Mouse (Mus musculus) C3H10T1/2 (cell line): ENCODE measurements around the gene Sec14l3. TPM values are rescaled to one million over a fixed set of nuclear protein-coding genes. Genes with fewer than 3 reads are reported as not detected.

Experiments
- polyA plus RNA-seq, 2 experiments: library from polyadenylated mRNA; unstranded; fragments of >200 nt; fragmentation: generic; extraction: Trizol; gene quantifications; one replicate each; pipeline ENCODE4 v1.2.1; 2012; ENCODE audit warnings: missing spikeins in 2 of 2

Gene Sec14l3
- polyA plus RNA-seq = not detected

GRCm38 (mm10) chr11:4064627-4065122 is at the start of gene Sec14l3:
Gene Sec14l3, plus strand, starts transcription at chr11:4064841.

DNA sequence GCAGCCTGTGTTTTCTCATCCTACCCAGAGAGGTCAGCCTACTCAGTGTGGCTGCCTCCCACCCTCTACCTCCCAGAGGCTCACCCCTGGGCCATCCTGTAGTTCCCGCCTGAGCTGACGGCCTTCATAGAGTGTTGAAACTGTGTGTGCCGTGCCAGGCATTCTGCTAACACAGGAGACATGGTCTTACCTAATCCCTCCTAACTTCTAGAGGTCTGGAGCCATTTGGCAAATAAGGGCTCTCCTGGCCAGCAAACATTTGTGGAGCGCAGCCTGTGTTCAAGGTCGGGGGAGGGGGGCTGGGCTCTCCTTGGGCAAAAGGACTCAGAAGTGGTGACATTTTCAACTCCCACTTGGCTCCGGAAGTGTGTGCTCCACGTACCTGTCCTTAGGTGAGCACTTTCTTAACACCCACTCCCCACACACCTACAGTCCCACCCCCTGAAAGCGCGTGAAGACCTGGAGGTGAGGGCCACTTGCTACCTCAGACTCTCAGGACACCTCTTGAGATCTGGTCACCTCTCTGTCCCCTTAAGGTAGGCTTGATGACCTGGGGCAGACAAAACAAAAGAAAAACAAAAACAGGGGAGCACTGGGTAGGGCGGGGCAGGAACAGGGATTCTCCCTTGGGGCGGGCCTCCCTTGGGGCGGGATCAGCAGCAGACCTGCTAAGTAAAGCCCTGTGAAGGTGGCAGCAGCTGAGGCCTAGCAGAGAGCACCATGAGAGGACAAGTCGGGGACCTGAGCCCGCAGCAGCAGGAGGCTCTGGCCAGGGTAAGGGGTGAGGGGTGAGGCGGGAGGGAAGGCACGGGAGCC is 33.3 kb upstream of the Sec14l3 start, which contains the start of gene Sec14l4:
Gene Sec14l4 (plus strand): TSS at position 337 of the 816 bp plus-strand sequence.

GRCm38 (mm10) chr11:4095171-4096053 is 30.8 kb downstream of the Sec14l3 start, which contains the start of gene Mtfp1:
Gene Mtfp1, minus strand, starts transcription at chr11:4095445.

DNA sequence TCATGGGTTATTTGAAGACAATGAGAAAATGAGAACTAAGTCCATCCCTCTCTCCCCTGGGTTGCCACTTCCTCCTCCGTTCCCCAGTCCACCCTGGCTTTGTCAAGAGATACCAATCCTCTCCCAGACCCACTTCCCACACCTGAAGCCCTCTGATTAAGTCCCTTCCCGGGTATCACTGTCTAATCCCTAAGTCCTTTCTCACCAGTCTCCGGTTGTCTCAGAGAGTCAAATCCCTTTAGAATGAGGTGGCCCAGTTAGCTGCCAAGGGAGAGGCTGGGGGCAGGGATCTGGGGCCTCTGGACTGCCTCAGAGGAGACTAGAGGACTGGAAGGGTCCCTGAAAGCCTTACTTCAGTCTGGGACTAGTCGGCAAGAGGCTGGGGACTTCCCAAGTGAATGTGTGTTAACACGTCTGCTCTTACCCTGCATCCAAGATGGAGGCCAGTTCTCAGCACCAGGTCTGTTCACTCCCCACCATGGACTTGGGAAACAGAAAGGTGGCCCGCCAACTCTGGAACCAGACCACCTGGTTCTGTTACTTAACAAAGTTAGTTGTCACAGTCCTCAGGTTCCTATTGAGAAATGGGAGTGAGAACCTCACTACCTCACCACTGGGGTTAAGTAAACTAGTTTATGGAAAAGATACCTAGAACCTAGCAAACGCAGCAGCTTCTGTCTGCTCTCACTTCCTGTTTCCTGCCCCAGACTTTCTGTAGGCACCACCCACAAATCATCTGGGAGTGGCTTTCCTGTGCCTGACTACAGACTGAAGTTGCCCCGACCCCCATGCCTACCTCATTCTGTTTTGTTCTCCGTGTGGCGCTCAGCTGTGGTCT is 58.3 kb downstream of the Sec14l3 start, which contains the start of gene Sec14l2:
Gene Sec14l2 (minus strand): TSS at position 674 of the 838 bp plus-strand sequence.

Other genes with a start within 250 kb of the Sec14l3 start
- gene Osbp2, start 200.9 kb upstream of the Sec14l3 start, polyA plus RNA-seq = under 1 TPM; 0.09 to 0.41 TPM
- under 1 TPM; 0.04 to 0.05 TPM for gene 4921536K21Rik, start 169.7 kb upstream of the Sec14l3 start, polyA plus RNA-seq
- 1 to 10 TPM in 1 of 2 experiments, under 1 TPM in 1; 0.91 to 3.1 TPM for gene Dusp18, start 169.6 kb upstream of the Sec14l3 start, polyA plus RNA-seq
- gene Slc35e4, start 150.2 kb upstream of the Sec14l3 start, polyA plus RNA-seq = 10 to 100 TPM; 28.4 to 53.4 TPM
- gene Tcn2, start 132.7 kb upstream of the Sec14l3 start, polyA plus RNA-seq = 1 to 10 TPM in 1 of 2 experiments, under 1 TPM in 1; 0.98 to 9.1 TPM
- 10 to 100 TPM; 53.4 to 95.8 TPM for gene Pes1, start 100.9 kb upstream of the Sec14l3 start, polyA plus RNA-seq
- gene 4930556J24Rik, start 88.1 kb upstream of the Sec14l3 start, polyA plus RNA-seq = under 1 TPM; 0.02 to 0.05 TPM
- under 1 TPM; 0.02 to 0.17 TPM for gene Gal3st1, start 81.2 kb upstream of the Sec14l3 start, polyA plus RNA-seq
- not detected for gene Sec14l4, start 33.4 kb upstream of the Sec14l3 start, polyA plus RNA-seq
- gene Mtfp1, start 30.6 kb downstream of the Sec14l3 start, polyA plus RNA-seq = 1 to 10 TPM in 1 of 2 experiments, under 1 TPM in 1; 0.39 to 1.1 TPM
- under 1 TPM; 0.05 to 0.20 TPM for gene Sec14l2, start 58.6 kb downstream of the Sec14l3 start, polyA plus RNA-seq
- gene Rnf215, start 70.4 kb downstream of the Sec14l3 start, polyA plus RNA-seq = 10 to 100 TPM in 1 of 2 experiments, 1 to 10 TPM in 1; 8.1 to 38.3 TPM
- gene Ccdc157, start 95.5 kb downstream of the Sec14l3 start, polyA plus RNA-seq = 10 to 100 TPM in 1 of 2 experiments, 1 to 10 TPM in 1; 1.4 to 11.9 TPM
- 10 to 100 TPM; 33.7 to 44.0 TPM for gene Sf3a1, start 95.5 kb downstream of the Sec14l3 start, polyA plus RNA-seq
- 10 to 100 TPM; 20.9 to 44.1 TPM for gene Tbc1d10a, start 121.9 kb downstream of the Sec14l3 start, polyA plus RNA-seq
- gene Castor1, start 153.4 kb downstream of the Sec14l3 start, polyA plus RNA-seq = 1 to 10 TPM; 1.7 to 3.0 TPM
- not detected for gene Osm, start 171.6 kb downstream of the Sec14l3 start, polyA plus RNA-seq
- under 1 TPM; 0.62 to 0.68 TPM for gene Lif, start 192.7 kb downstream of the Sec14l3 start, polyA plus RNA-seq